Mouse (Mus musculus) midbrain, embryonic 11.5 days (tissue): ENCODE results near the gene Ugt1a7c. TPM values are rescaled to one million over a fixed set of nuclear protein-coding genes. Genes with fewer than 3 reads are reported as not detected.

ENCODE experiments used
- ATAC-seq: fragments of 200-750 bp; cut with Nextera tagmentation; 2 replicates; pipeline ENCODE4 v1.8.0; 2017; ENCODE audit warnings: moderate TSS enrichment, moderate library complexity; ENCODE audit not compliant: low FRiP score
- DNase-seq: peaks from one replicate; pipeline ENCODE4 v3.0.0; 2015; ENCODE audit warnings: low spot score; ENCODE audit errors: missing footprints
- H3K27ac ChIP-seq: fragments of 300-500 bp; sonication (generic); 2 replicates; pipeline ENCODE4 v1.5.1; 2014; ENCODE audit warnings: low read depth, low read length
- H3K27me3 ChIP-seq: fragments of 300-500 bp; sonication (generic); 2 replicates; pipeline ENCODE4 v1.6.1; 2014; ENCODE audit warnings: mild to moderate bottlenecking, low read length, moderate library complexity, mixed read lengths; ENCODE audit not compliant: control insufficient read depth, insufficient read depth
- H3K36me3 ChIP-seq: fragments of 300-500 bp; sonication (generic); 2 replicates; pipeline ENCODE4 v1.6.1; 2014; ENCODE audit warnings: mild to moderate bottlenecking, low read length, moderate library complexity, mixed read lengths; ENCODE audit not compliant: control insufficient read depth, insufficient read depth
- H3K4me1 ChIP-seq: fragments of 300-500 bp; sonication (generic); 2 replicates; pipeline ENCODE4 v1.6.1; 2014; ENCODE audit warnings: low read length; ENCODE audit not compliant: control insufficient read depth, insufficient read depth
- H3K4me2 ChIP-seq: fragments of 300-500 bp; sonication (generic); 2 replicates; pipeline ENCODE4 v1.6.1; 2014; ENCODE audit warnings: mild to moderate bottlenecking, moderate library complexity
- H3K4me3 ChIP-seq: fragments of 300-500 bp; sonication (generic); 2 replicates; pipeline ENCODE4 v1.5.1; 2014; ENCODE audit warnings: low read depth, low read length
- H3K9ac ChIP-seq: fragments of 300-500 bp; sonication (generic); 2 replicates; pipeline ENCODE4 v1.6.1; 2014; ENCODE audit warnings: low read length
- H3K9me3 ChIP-seq: fragments of 300-500 bp; sonication (generic); 2 replicates; pipeline ENCODE4 v1.6.1; 2016; ENCODE audit warnings: low read length; ENCODE audit not compliant: control insufficient read depth
- WGBS: fragments of 180-500 bp; shearing (Covaris S2); extraction: QIAGEN DNeasy Blood & Tissue Kit; methylation state at CpG from one replicate; pipeline ENCODE4 v1.1.7; 2014; 5-methylcytosine and 5-hydroxymethylcytosine counted together
- polyA plus RNA-seq: library from polyadenylated mRNA; unstranded; fragments of >200 nt; fragmentation: Nextera tagmentation; extraction: Ambion mirVana; gene quantifications from 2 replicates; pipeline ENCODE4 v1.2.1, GENCODE M21; 2014

Ugt1a7c gene
- polyA plus RNA-seq, 1 experiment from 2014 or later, result 1.2 TPM

DNA sequence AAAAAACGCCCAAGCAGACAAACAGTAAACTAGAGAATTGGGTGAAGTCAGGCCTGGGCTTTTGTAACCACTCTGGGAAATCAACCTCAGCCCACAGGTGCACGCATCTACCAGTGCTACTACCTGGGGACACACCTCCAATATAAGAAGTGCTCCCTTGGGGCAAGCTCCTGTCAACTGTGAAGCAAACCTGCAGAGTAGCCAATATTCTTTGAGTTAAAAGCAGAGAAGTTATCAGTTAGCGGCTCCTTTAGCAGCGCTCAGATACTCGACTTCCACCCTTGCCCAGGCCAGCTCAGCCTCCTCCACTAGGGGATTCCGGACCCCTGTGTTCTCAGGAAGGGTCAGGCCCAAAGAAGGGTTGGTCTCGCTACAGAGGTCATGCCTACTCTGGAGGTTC, 166.8 kb downstream of the Ugt1a7c start:
- peaks cover 44% of the 10 kb centered on the region for H3K9me3 ChIP-seq
- ATAC-seq (no peak), DNase-seq (no peak)
- H3K9ac ChIP-seq, result no peak overlapping the region
- no peak overlapping the region for H3K27ac ChIP-seq
- H3K27me3 ChIP-seq, result no peaks in the 10 kb centered on the region
- no peak overlapping the region for H3K4me3 ChIP-seq
- no peaks in the 10 kb centered on the region for H3K4me1 ChIP-seq
- WGBS, result 86% methylated on average over 7 of the region's 7 CpGs
- no peak overlapping the region for H3K4me2 ChIP-seq
- peaks cover 59% of the 10 kb centered on the region for H3K36me3 ChIP-seq

DNA sequence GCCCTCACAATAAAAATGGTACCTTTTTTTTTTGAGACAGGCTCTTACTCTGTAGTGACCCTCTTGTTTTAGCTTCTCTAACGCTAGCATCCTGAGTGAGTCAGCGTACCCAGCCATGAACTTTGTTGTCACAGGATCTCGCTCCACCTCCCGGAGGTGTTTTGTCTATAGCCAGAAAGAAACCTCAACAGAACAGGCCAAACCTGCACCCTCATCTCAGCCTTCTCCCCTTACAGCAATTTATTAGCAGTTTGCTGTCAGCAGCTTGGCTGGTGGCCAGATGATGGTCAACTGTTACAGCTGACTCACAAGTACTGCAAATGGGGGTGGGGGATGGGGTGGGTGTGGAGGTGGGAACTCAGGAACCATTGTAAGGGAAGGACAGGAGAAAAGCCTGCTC, 167.4 kb downstream of the Ugt1a7c start:
- no peak overlapping the region for H3K9ac ChIP-seq
- peaks cover 65% of the 10 kb centered on the region for H3K36me3 ChIP-seq
- no peak overlapping the region for H3K4me2 ChIP-seq
- H3K4me1 ChIP-seq, result no peaks in the 10 kb centered on the region
- no peaks in the 10 kb centered on the region for H3K27me3 ChIP-seq
- 91% methylated on average over 4 of the region's 4 CpGs for WGBS
- H3K9me3 ChIP-seq, result peaks cover 39% of the 10 kb centered on the region
- H3K4me3 ChIP-seq, result no peak overlapping the region
- DNase-seq (no peak), ATAC-seq (no peak)
- H3K27ac ChIP-seq, result no peak overlapping the region

DNA sequence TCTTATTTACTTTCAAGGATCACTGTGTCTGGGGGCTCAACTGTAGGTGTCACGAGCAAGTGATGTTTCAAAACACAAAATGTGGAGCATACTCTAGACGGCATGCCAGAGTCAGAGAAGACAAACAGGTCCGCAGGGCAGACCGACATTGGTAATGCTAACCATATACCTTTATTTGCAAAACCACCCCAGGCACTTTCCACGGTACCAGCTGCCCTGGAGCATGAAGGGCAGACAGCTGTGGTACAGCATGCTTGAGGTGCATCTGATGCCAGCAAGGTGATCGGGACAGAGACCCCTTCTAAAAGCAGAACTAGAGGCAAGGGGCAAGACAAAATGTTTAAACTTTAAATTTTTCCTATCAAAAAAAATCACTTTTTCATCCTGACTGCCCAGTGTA, 168.1 kb downstream of the Ugt1a7c start:
- DNase-seq (no peak), ATAC-seq (no peak)
- Histone ChIP-seq H3K9me3 (peaks cover 32% of the 10 kb centered on the region), H3K36me3 (peaks cover 72% of the 10 kb centered on the region), H3K4me2 (no peak overlapping the region), H3K4me1 (no peaks in the 10 kb centered on the region), H3K9ac (no peak overlapping the region), H3K4me3 (no peak overlapping the region), H3K27me3 (no peaks in the 10 kb centered on the region), H3K27ac (no peak overlapping the region)
- WGBS, result 78% methylated on average over 6 of the region's 6 CpGs

DNA sequence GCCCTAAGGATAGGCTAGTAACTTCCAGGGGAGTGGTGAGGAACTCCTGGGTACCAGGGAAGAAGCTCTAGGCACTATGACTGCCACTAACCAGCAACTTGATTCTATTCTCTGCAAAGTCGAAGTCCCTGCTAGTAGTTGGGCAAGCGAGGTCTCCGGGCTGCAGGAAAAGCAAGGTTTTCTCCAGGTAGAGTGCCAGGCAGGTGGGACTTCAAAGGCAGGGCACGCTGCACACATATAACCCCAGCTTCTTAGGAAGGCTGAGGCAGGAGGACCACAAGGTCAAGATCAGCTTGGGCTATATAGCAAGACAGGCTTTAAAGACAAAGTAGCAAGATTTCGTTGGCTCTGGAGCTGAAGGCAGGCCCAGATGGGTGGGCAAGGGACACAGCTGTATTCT, 168.9 kb downstream of the Ugt1a7c start:
- no peak overlapping the region for H3K9ac ChIP-seq
- H3K4me2 ChIP-seq, result no peak overlapping the region
- H3K27me3 ChIP-seq, result no peaks in the 10 kb centered on the region
- 90% methylated on average over 5 of the region's 5 CpGs for WGBS
- no peaks in the 10 kb centered on the region for H3K4me1 ChIP-seq
- H3K9me3 ChIP-seq, result peaks cover 28% of the 10 kb centered on the region
- H3K4me3 ChIP-seq, result no peak overlapping the region
- DNase-seq (no peak), ATAC-seq (no peak)
- H3K36me3 ChIP-seq, result peaks cover 80% of the 10 kb centered on the region
- no peak overlapping the region for H3K27ac ChIP-seq

DNA sequence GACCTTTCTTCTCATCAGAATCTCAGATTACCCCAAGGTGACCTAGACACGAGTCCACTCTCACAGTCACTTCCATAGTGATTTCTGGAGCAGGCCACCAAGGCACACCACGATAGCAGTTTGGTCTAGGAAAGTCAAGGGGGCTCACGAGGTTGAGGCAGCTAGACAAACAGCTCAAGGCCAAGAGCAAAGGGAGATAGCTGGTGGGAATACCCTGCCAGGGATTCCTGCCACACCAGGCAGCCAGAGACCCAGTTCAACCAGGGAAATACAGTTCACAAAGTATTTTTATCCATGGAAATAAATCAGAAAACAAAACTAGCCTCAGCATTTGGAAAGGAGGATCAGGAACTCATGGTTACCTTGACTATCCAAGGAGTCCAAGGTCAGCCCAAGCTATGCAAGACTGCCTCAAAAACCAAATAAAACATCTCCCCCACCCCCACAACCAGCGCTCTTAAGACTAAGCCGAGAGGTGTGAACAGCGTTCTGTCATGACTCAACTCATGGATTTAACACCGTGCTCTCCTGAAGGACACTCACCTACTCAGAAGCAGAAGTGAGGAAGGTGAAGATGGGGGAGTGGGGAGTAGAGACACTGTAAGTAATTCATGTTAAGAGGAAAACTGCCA, 169.5 kb downstream of the Ugt1a7c start:
- 90% methylated on average over 7 of the region's 7 CpGs for WGBS
- H3K4me2 ChIP-seq, result no peak overlapping the region
- H3K27ac ChIP-seq, result no peak overlapping the region
- H3K9ac ChIP-seq, result no peak overlapping the region
- no peak overlapping the region for H3K4me3 ChIP-seq
- H3K9me3 ChIP-seq, result peaks cover 25% of the 10 kb centered on the region
- no peaks in the 10 kb centered on the region for H3K27me3 ChIP-seq
- peaks cover 86% of the 10 kb centered on the region for H3K36me3 ChIP-seq
- H3K4me1 ChIP-seq, result no peaks in the 10 kb centered on the region
- DNase-seq (no peak), ATAC-seq (no peak)

DNA sequence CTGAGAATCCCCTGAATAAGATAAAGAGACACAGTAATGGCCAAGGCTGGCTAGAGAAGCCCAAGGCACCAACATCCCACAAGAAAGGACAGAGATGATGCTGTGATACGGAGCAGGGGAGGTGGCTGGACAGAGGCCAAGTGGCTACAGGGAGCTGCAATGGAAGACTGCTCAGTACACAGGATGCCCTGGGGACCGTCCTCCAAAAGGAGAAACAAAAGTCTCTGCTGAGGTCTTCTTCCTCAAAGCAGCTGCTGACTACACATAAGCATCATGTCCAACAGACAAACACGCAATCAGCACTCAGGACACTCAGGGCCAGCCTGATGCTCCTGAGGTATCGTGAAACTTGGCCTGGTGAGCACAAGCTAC, 170.0 kb downstream of the Ugt1a7c start:
- H3K27ac ChIP-seq, result no peak overlapping the region
- no peak overlapping the region for H3K9ac ChIP-seq
- no peak overlapping the region for H3K4me2 ChIP-seq
- H3K4me3 ChIP-seq, result no peak overlapping the region
- H3K27me3 ChIP-seq, result no peaks in the 10 kb centered on the region
- 82% methylated on average over 4 of the region's 4 CpGs for WGBS
- H3K9me3 ChIP-seq, result peaks cover 24% of the 10 kb centered on the region
- no peaks in the 10 kb centered on the region for H3K4me1 ChIP-seq
- ATAC-seq (no peak), DNase-seq (no peak)
- H3K36me3 ChIP-seq, result peaks cover 91% of the 10 kb centered on the region

DNA sequence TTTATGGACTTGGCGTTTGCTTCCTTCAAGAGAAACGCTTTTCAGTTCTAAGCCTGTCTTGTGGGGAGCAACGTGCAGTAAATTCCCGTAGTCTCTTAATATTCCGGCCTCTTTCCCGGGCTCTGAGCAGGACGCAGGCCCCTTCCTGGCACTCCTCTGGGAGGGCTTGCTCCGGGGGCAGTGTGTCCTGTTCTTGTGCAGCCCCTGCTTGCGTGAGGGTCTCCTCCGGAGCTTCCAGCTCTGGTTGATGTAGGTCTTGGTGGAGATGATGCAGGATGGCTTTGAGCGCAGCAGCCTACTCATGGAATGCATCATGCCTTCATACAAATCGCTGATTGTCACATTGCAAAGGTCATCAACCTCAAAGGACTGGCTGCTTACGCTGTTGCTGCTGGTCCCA, 171.3 kb downstream of the Ugt1a7c start:
- no peaks in the 10 kb centered on the region for H3K27me3 ChIP-seq
- H3K4me2 ChIP-seq, result no peak overlapping the region
- H3K9me3 ChIP-seq, result peaks cover 20% of the 10 kb centered on the region
- DNase-seq, result no peak
- H3K27ac ChIP-seq, result no peak overlapping the region
- H3K9ac ChIP-seq, result no peak overlapping the region
- no peak for ATAC-seq
- H3K4me3 ChIP-seq, result no peak overlapping the region
- no peaks in the 10 kb centered on the region for H3K4me1 ChIP-seq
- 90% methylated on average over 13 of the region's 13 CpGs for WGBS
- H3K36me3 ChIP-seq, result peaks cover 88% of the 10 kb centered on the region

DNA sequence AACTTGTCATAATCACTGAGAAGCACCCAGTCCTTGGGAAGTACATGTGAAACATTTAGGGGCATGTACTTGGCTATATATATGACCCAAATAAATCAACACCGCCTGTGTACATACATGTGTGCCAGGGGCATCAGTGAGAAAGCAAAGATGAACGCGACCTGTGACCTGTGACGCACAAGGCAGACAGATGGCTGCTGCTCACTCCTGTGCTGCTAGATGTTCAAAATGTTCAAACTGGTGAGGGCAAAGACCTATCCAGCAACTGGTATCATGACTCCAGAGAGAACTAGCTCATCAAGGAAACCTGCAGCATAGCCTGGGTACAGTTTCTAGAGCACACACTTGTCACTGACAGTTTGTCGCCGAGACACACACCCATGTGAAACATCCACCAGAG, 172.6 kb downstream of the Ugt1a7c start:
- H3K27ac ChIP-seq, result no peak overlapping the region
- H3K4me3 ChIP-seq, result no peak overlapping the region
- H3K4me2 ChIP-seq, result no peak overlapping the region
- WGBS, result 96% methylated on average over 6 of the region's 6 CpGs
- H3K27me3 ChIP-seq, result no peaks in the 10 kb centered on the region
- no peak for DNase-seq
- H3K4me1 ChIP-seq, result no peaks in the 10 kb centered on the region
- H3K9me3 ChIP-seq, result peaks cover 12% of the 10 kb centered on the region
- H3K9ac ChIP-seq, result no peak overlapping the region
- peaks cover 87% of the 10 kb centered on the region for H3K36me3 ChIP-seq
- ATAC-seq, result peak; percentile 7; the same call in 1 of the 2 replicates

DNA sequence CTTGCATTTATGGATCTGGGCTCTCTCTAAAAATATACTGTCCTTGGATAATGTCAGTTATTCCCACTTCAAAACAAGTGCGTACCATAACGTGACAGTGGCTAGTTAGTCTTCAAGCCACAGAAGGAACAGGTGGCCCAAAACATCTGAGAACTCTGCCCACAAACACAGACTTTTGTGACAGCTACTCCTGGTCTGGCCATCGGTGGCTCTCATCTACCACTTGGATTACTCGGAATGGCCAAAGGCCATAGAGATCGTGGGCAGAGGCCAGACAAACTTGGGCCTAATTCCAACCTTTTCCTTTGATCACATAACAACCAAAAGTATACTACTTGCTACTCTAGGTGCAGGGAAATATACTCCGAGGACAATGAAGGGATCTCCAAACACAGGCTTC, 173.2 kb downstream of the Ugt1a7c start:
- no peak for DNase-seq
- WGBS, result 85% methylated on average over 6 of the region's 6 CpGs
- H3K9ac ChIP-seq, result no peak overlapping the region
- peaks cover 86% of the 10 kb centered on the region for H3K36me3 ChIP-seq
- no peak for ATAC-seq
- H3K27ac ChIP-seq, result no peak overlapping the region
- no peak overlapping the region for H3K4me3 ChIP-seq
- H3K9me3 ChIP-seq, result peaks cover 12% of the 10 kb centered on the region
- H3K27me3 ChIP-seq, result no peaks in the 10 kb centered on the region
- no peaks in the 10 kb centered on the region for H3K4me1 ChIP-seq
- no peak overlapping the region for H3K4me2 ChIP-seq
